Mouse (Mus musculus) ES-E14 (cell line): ENCODE results near the gene Ccdc66. TPM values are rescaled to one million over a fixed set of nuclear protein-coding genes. Genes with fewer than 3 reads are reported as not detected.
A peak's percentile ranks its signal among the peaks of the same experiment; 100 is the strongest.

ENCODE experiments used
- DNase-seq: peaks from one replicate; pipeline ENCODE4 v3.0.0-alpha.2; 2013; ENCODE audit warnings: low read depth, low spot score
- H3K27ac ChIP-seq: 2 replicates; pipeline ENCODE4 v1.5.1; 2012; ENCODE audit warnings: low read depth, mild to moderate bottlenecking, low read length, moderate library complexity, mixed read lengths; ENCODE audit not compliant: poor library complexity, insufficient read depth, severe bottlenecking
- H3K36me3 ChIP-seq: 2 replicates; pipeline ENCODE4 v1.6.1; 2012; ENCODE audit warnings: mild to moderate bottlenecking, low read length, moderate library complexity, mixed read lengths; ENCODE audit not compliant: control insufficient read depth, poor library complexity, insufficient read depth, severe bottlenecking
- H3K4me1 ChIP-seq, 2 experiments: fragments of 150-350 bp in 1 of 2; sonication (generic) in 1 of 2; 2 replicates each; pipeline ENCODE4 v1.6.1; 2012; ENCODE audit warnings: low read length in 2 of 2, mild to moderate bottlenecking in 1 of 2, mixed read lengths in 1 of 2; ENCODE audit not compliant: control insufficient read depth in 2 of 2, insufficient read depth in 2 of 2, poor library complexity in 1 of 2
- H3K4me3 ChIP-seq, 2 experiments: fragments of 150-350 bp in 1 of 2; sonication (generic) in 1 of 2; 2 replicates each; pipeline ENCODE4 v1.5.1; 2012; ENCODE audit warnings: low read length in 2 of 2, low read depth in 1 of 2, mild to moderate bottlenecking in 1 of 2, mixed read lengths in 1 of 2; ENCODE audit not compliant: insufficient read depth in 1 of 2, poor library complexity in 1 of 2, severe bottlenecking in 1 of 2
- H3K9ac ChIP-seq: 2 replicates; pipeline ENCODE4 v1.6.1; 2012; ENCODE audit warnings: low read depth, mild to moderate bottlenecking, low read length, mixed read lengths; ENCODE audit not compliant: poor library complexity, insufficient read depth, severe bottlenecking
- H3K9me3 ChIP-seq: fragments of 150-350 bp; sonication (generic); 2 replicates; pipeline ENCODE4 v1.6.1; 2012; ENCODE audit warnings: low read depth, mild to moderate bottlenecking, low read length; ENCODE audit not compliant: control insufficient read depth, insufficient read depth
- CHD2 ChIP-seq: IDR thresholded peaks from 2 replicates; pipeline ENCODE4 v1.6.1; 2014; ENCODE audit warnings: mild to moderate bottlenecking, low read depth, low read length, inconsistent platforms
- HCFC1 ChIP-seq: IDR thresholded peaks from 2 replicates; pipeline ENCODE4 v1.6.1; 2012; ENCODE audit warnings: low read length, inconsistent platforms, borderline replicate concordance; ENCODE audit not compliant: insufficient read depth
- MAFK ChIP-seq: IDR thresholded peaks from 2 replicates; pipeline ENCODE4 v1.6.1; 2014; ENCODE audit warnings: mild to moderate bottlenecking, low read depth, low read length, inconsistent platforms; ENCODE audit not compliant: insufficient read depth
- ZC3H11A ChIP-seq: IDR thresholded peaks from 2 replicates; pipeline ENCODE4 v1.6.1; 2012; ENCODE audit warnings: low read depth, mild to moderate bottlenecking, inconsistent platforms, low read length, borderline replicate concordance
- ZNF384 ChIP-seq: IDR thresholded peaks from 2 replicates; pipeline ENCODE4 v1.6.1; 2012; ENCODE audit warnings: low read depth, low read length, inconsistent platforms
- in situ Hi-C, 2 experiments: fragments of 600-800 bp; cut with MboI; formaldehyde crosslinking; loops; one replicate each; pipeline ENCODE4 v1.15.1; 2025; ENCODE audit warnings: low sequenced_read_pairs in 2 of 2, inconsistent platforms in 1 of 2; ENCODE audit not compliant: unreplicated experiment in 2 of 2
- total RNA-seq: library from RNA; depleted of rRNA; stranded (reverse); fragments of 300-350 nt; gene quantifications from 2 replicates; pipeline ENCODE4 v1.2.3, GENCODE M21; 2012; rRNA removed

The Ccdc66 gene
- total RNA-seq = 12.4 and 12.7 TPM in 2 replicates

DNA sequence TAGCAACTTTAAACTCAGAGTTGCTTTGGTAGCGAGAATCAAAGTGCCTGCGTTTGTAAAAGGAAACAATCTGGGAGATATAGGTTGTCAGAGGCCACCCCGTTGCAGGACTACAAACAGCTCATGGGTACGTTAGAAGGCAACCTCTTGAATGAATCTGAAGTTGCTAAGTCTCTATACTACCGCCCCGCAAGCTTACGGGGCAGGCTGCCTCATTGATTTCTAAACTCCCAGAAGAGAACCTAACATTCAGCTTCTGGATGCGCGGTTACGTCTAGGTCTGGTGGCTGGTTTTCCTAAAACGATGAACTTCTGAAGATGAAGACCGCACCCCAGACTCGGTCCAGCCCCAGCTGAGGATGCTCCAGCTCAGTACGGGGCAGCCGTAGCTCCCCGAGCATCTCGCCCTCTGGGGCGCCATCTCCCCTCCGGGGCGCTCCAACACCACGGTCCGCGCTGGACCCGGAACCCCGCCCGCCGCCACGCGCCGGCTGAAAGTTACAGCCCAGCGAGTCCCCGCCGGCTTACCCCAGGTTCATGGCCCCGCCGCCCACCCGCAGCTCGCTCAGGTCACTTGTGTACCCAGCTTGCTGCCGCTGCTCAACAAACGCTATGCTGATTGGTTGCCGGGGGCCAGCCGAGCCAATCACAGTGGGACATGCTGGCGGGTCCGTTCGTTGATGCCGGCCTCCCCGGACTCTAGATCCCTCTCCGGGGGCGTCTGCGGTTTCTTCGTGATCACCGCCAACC is at the start of gene Ccdc66:
Gene Ccdc66 (minus strand): TSS at position 567 of the 750 bp plus-strand sequence.
- TF ChIP-seq ZC3H11A = no peak
- peak; percentile 87; the same call in 1 of the 2 replicates for TF ChIP-seq CHD2
- H3K4me3 ChIP-seq = peak within 1 kb of the TSS; percentile 87 to 95
- H3K4me1 ChIP-seq = no peaks in the 10 kb centered on the region; a peak in 2 of 4 replicates
- H3K36me3 ChIP-seq = no peaks in the 10 kb centered on the region
- in situ Hi-C loops = no loop called here
- H3K27ac ChIP-seq = 0 out of 2 replicates have a peak within 1 kb of the TSS, but pooled peaks have one; percentile 16
- peak; percentile 86 for DNase-seq
- no peaks in the 10 kb centered on the region for H3K9me3 ChIP-seq
- H3K9ac ChIP-seq = peak within 1 kb of the TSS; percentile 81

- no peak for DNase-seq
- no peaks in the 10 kb centered on the region for H3K4me1 ChIP-seq
- no peaks in the 10 kb centered on the region for H3K9me3 ChIP-seq
- H3K9ac ChIP-seq = no peak overlapping the region
- no peaks in the 10 kb centered on the region for H3K36me3 ChIP-seq
- in situ Hi-C loops = no loop called here
- no peak overlapping the region for H3K27ac ChIP-seq
- no peak overlapping the region for H3K4me3 ChIP-seq
- TF ChIP-seq MAFK (no peak), ZC3H11A (no peak), CHD2 (no peak), HCFC1 (no peak), ZNF384 (no peak)
Observed at GRCm38 (mm10) chr14:27543838-27544426, 35.7 kb upstream of the Ccdc66 start.

GRCm38 (mm10) chr14:27536441-27536840 is 28.2 kb upstream of the Ccdc66 start:
- DNase-seq = no peak
- Histone ChIP-seq H3K27ac (no peak overlapping the region), H3K36me3 (no peaks in the 10 kb centered on the region), H3K4me1 (no peaks in the 10 kb centered on the region), H3K9me3 (no peaks in the 10 kb centered on the region), H3K9ac (no peak overlapping the region), H3K4me3 (no peak overlapping the region)
- in situ Hi-C loops = loop anchor here in 1 of 2 experiments (10.0 kb wide), 1 partner anchor 62 kb away; no protein-coding TSS in a partner anchor
- no peak for TF ChIP-seq MAFK
- TF ChIP-seq ZC3H11A = no peak
- TF ChIP-seq CHD2 = no peak
- TF ChIP-seq HCFC1 = no peak
- TF ChIP-seq ZNF384 = no peak

DNA sequence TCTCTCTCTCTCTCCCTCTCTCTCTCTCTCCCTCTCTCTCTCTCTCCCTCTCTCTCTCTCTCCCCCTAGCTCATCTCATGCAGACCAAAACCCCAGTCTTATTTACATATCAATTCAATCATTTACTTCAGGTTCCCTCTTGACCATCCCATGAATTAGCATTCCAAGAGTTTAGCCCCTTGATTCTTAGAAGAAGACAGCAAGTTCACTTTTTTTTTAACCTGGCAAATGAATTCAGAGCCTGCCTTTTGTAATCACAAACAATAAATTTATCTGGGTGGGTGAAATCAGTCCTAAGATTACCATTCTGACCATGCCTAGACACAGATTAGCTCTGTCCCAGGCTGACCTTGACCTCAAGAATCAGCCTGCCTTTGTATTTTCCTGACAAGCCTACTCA is 16.3 kb upstream of the Ccdc66 start:
- Histone ChIP-seq H3K9me3 (peaks cover 5% of the 10 kb centered on the region; the same call in 1 of the 2 replicates), H3K4me1 (no peaks in the 10 kb centered on the region), H3K27ac (peak overlapping the region; percentile 5; the same call in 1 of the 2 replicates), H3K4me3 (no peak overlapping the region), H3K36me3 (no peaks in the 10 kb centered on the region), H3K9ac (no peak overlapping the region)
- TF ChIP-seq ZNF384 (0 out of 2 replicates have a peak, but pooled peaks have one; percentile 26), HCFC1 (no peak), MAFK (no peak), ZC3H11A (no peak), CHD2 (no peak)
- no peak for DNase-seq
- in situ Hi-C loops = no loop called here
